22 mouse cellular contexts compared by ENCODE assay signal in the genomic region with DNA sequence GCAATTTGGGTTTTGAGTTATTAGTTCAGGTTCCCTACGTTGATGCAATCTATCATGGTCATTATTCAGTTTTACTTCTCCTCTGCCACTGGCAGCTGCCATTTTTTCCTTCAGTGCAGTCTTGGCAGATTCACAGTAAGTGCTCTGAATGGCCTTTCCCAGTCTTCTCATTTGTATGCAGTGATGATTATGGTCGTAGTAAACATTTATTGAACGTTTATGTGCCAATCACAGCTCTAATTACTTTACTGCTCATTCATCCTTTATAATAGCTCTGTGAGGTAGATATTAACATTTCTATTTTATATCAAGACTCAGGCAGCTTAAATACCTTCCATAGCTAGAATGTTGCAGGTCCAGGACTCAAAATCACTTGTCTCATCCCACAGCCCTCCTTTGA.
"Had no signal": no experiment of that assay in that cellular context is flagged by ENCODE, and none has a peak within 500 bp of the region (broad histone marks: within the 10 kb centered on the region; RNA-seq: fewer than 3 reads in every experiment).

No protein-coding gene starts in this region.

- H3K27ac ChIP-seq: limb, embryonic 12.5 days; limb, embryonic 15.5 days; liver, embryonic 14.5 days; lung, embryonic 15.5 days; midbrain, embryonic 10.5 days; midbrain, embryonic 13.5 days; stomach, postnatal 0 days had no signal

- H3K4me2 ChIP-seq: limb, embryonic 12.5 days; limb, embryonic 15.5 days; liver, embryonic 11.5 days; lung, embryonic 15.5 days; midbrain, embryonic 13.5 days had no signal

- H3K9ac ChIP-seq: limb, embryonic 12.5 days; limb, embryonic 15.5 days; liver, embryonic 14.5 days; lung, embryonic 15.5 days; midbrain, embryonic 13.5 days had no signal

- ATAC-seq: intestine, embryonic 16.5 days; midbrain, embryonic 13.5 days had no signal

- H3K4me1 ChIP-seq: limb, embryonic 12.5 days; limb, embryonic 15.5 days; lung, embryonic 15.5 days; megakaryocyte, embryonic 14.5 days; midbrain, embryonic 10.5 days; midbrain, embryonic 13.5 days had no signal

- H3K36me3 ChIP-seq: limb, embryonic 12.5 days; limb, embryonic 15.5 days; lung, embryonic 15.5 days; midbrain, embryonic 10.5 days; midbrain, embryonic 13.5 days had no signal

- DNase-seq: kidney, adult 18-20 months; kidney, adult 9 months; kidney, postnatal 14 days; kidney, postnatal 4 days; left cerebral cortex, postnatal 4 days; lung, adult 18-20 months; lung, postnatal 10 days; lung, postnatal 36 days; right cerebral cortex, adult 18-20 months; right cerebral cortex, postnatal 14 days; right cerebral cortex, postnatal 4 days; thymus, postnatal 25 days had no signal

- H3K4me3 ChIP-seq: limb, embryonic 12.5 days; limb, embryonic 15.5 days; lung, embryonic 15.5 days; megakaryocyte, embryonic 14.5 days; midbrain, embryonic 10.5 days; midbrain, embryonic 13.5 days had no signal

- H3K27me3 ChIP-seq: limb, embryonic 12.5 days; limb, embryonic 15.5 days; lung, embryonic 15.5 days; megakaryocyte, embryonic 14.5 days; midbrain, embryonic 13.5 days had no signal

- H3K9me3 ChIP-seq: limb, embryonic 12.5 days; limb, embryonic 15.5 days; lung, embryonic 15.5 days; megakaryocyte, embryonic 14.5 days; midbrain, embryonic 10.5 days; midbrain, embryonic 13.5 days had no signal
